Mouse (Mus musculus) cerebellum, adult (tissue): ENCODE measurements around the gene Slc7a6.

Source experiments
- ATAC-seq: cut with Nextera tagmentation; 2 replicates; pipeline ENCODE4 v1.9.2; 2017; ENCODE audit warnings: mild to moderate bottlenecking, moderate library complexity, mixed read lengths; ENCODE audit not compliant: insufficient number of reproducible peaks, low FRiP score, low TSS enrichment

Gene Slc7a6

GRCm38 (mm10) chr8:106138616-106139015, 30.0 kb upstream of the Slc7a6 start:
- no peak for ATAC-seq

- ATAC-seq, result no peak
Observed at GRCm38 (mm10) chr8:106140191-106140590, 28.5 kb upstream of the Slc7a6 start.

GRCm38 (mm10) chr8:106140769-106141168, 27.9 kb upstream of the Slc7a6 start:
- peak; percentile 70 for ATAC-seq

- ATAC-seq, result no peak
Observed at GRCm38 (mm10) chr8:106145331-106145730, 23.3 kb upstream of the Slc7a6 start.

GRCm38 (mm10) chr8:106146014-106146413, 22.6 kb upstream of the Slc7a6 start:
- ATAC-seq, result no peak

- ATAC-seq, result no peak
Observed at GRCm38 (mm10) chr8:106147868-106148565, 20.6 kb upstream of the Slc7a6 start.

- no peak for ATAC-seq
Observed at GRCm38 (mm10) chr8:106149025-106149424, 19.6 kb upstream of the Slc7a6 start.

GRCm38 (mm10) chr8:106149801-106150652, 18.6 kb upstream of the Slc7a6 start, which contains the start of gene Pla2g15:
Gene Pla2g15, plus strand, starts transcription at chr8:106150399.
- ATAC-seq, result peak; percentile 98

- ATAC-seq, result no peak
Observed at GRCm38 (mm10) chr8:106150653-106151000, 18.0 kb upstream of the Slc7a6 start.

- no peak for ATAC-seq
Observed at GRCm38 (mm10) chr8:106151041-106151440, 17.6 kb upstream of the Slc7a6 start.

- ATAC-seq, result no peak
Observed at GRCm38 (mm10) chr8:106152876-106153275, 15.8 kb upstream of the Slc7a6 start.

GRCm38 (mm10) chr8:106157419-106157818, 11.2 kb upstream of the Slc7a6 start:
- no peak for ATAC-seq

- no peak for ATAC-seq
Observed at GRCm38 (mm10) chr8:106158381-106158780, 10.3 kb upstream of the Slc7a6 start.

- ATAC-seq, result no peak
Observed at GRCm38 (mm10) chr8:106159876-106160275, 8.8 kb upstream of the Slc7a6 start.

GRCm38 (mm10) chr8:106163251-106163650, 5.4 kb upstream of the Slc7a6 start:
- ATAC-seq, result no peak

GRCm38 (mm10) chr8:106165460-106165859, 3.2 kb upstream of the Slc7a6 start:
- no peak for ATAC-seq

GRCm38 (mm10) chr8:106169017-106169933, 618 bp downstream of the Slc7a6 start:
- ATAC-seq, result peak; percentile 56

GRCm38 (mm10) chr8:106169934-106170480, 1.4 kb downstream of the Slc7a6 start:
- no peak for ATAC-seq

- no peak for ATAC-seq
Observed at GRCm38 (mm10) chr8:106173566-106173965, 4.9 kb downstream of the Slc7a6 start.

- no peak for ATAC-seq
Observed at GRCm38 (mm10) chr8:106176891-106177290, 8.2 kb downstream of the Slc7a6 start.
